Mouse (Mus musculus) ES-Bruce4 (cell line): ENCODE results near the gene Kif21b. TPM values are rescaled to one million over a fixed set of nuclear protein-coding genes. Genes with fewer than 3 reads are reported as not detected.

ENCODE experiments used
- H3K27ac ChIP-seq: 2 replicates; pipeline ENCODE4 v1.5.1; 2012; ENCODE audit warnings: low read length, inconsistent platforms; ENCODE audit not compliant: insufficient read depth
- H3K27me3 ChIP-seq: 2 replicates; pipeline ENCODE4 v1.6.1; 2012; ENCODE audit warnings: mild to moderate bottlenecking, low read length, inconsistent platforms; ENCODE audit not compliant: control insufficient read depth, poor library complexity, insufficient read depth, severe bottlenecking
- H3K36me3 ChIP-seq: 2 replicates; pipeline ENCODE4 v1.6.1; 2012; ENCODE audit warnings: inconsistent platforms, mild to moderate bottlenecking, low read length, moderate library complexity; ENCODE audit not compliant: control insufficient read depth, poor library complexity, insufficient read depth, severe bottlenecking
- H3K4me1 ChIP-seq: one replicate; pipeline ENCODE4 v1.8.1; 2011; ENCODE audit warnings: low read length; ENCODE audit not compliant: control insufficient read depth, insufficient read depth
- H3K4me3 ChIP-seq: 2 replicates; pipeline ENCODE4 v1.5.1; 2011; ENCODE audit warnings: low read depth, mild to moderate bottlenecking, low read length
- H3K9ac ChIP-seq: 2 replicates; pipeline ENCODE4 v1.6.1; 2012; ENCODE audit warnings: low read depth, mild to moderate bottlenecking, inconsistent platforms; ENCODE audit not compliant: poor library complexity, severe bottlenecking
- H3K9me3 ChIP-seq: replicated peaks from 2 replicates; pipeline ENCODE4 v1.6.1; 2012; ENCODE audit warnings: mild to moderate bottlenecking, low read length, inconsistent platforms; ENCODE audit not compliant: control insufficient read depth, poor library complexity, insufficient read depth, severe bottlenecking
- CTCF ChIP-seq: IDR thresholded peaks from one replicate; pipeline ENCODE4 v1.8.1; 2011; ENCODE audit warnings: low read depth, low read length
- EP300 ChIP-seq: IDR thresholded peaks from 2 replicates; pipeline ENCODE4 v1.6.1; 2011; ENCODE audit warnings: low read depth, low read length; ENCODE audit not compliant: insufficient read depth
- POLR2A ChIP-seq: IDR thresholded peaks from one replicate; pipeline ENCODE4 v1.8.1; 2011; ENCODE audit warnings: low read length; ENCODE audit not compliant: insufficient read depth
- polyA plus RNA-seq: library from polyadenylated mRNA; stranded (reverse); fragments of >200 nt; gene quantifications from 2 replicates; pipeline ENCODE4 v1.2.4, GENCODE M21; 2011; ENCODE audit warnings: low read depth; ENCODE audit not compliant: missing spikeins, insufficient read depth, insufficient read length

Kif21b gene
- polyA plus RNA-seq, 1 experiment, result 16.0 TPM

- no peaks in the 10 kb centered on the region for H3K36me3 ChIP-seq
- TF ChIP-seq EP300, result no peak
- TF ChIP-seq CTCF, result no peak
- TF ChIP-seq POLR2A, result no peak
- no peaks in the 10 kb centered on the region for H3K4me1 ChIP-seq
- no peaks in the 10 kb centered on the region for H3K27me3 ChIP-seq
- no peak overlapping the region for H3K4me3 ChIP-seq
- H3K9me3 ChIP-seq, result no peaks in the 10 kb centered on the region
- H3K9ac ChIP-seq, result no peak overlapping the region
- H3K27ac ChIP-seq, result no peak overlapping the region
Observed at GRCm38 (mm10) chr1:136102551-136102950, 28.6 kb upstream of the Kif21b start.

GRCm38 (mm10) chr1:136102981-136103380 is 28.2 kb upstream of the Kif21b start:
- no peak overlapping the region for H3K4me3 ChIP-seq
- H3K27me3 ChIP-seq, result no peaks in the 10 kb centered on the region
- no peak overlapping the region for H3K27ac ChIP-seq
- no peaks in the 10 kb centered on the region for H3K36me3 ChIP-seq
- no peak for TF ChIP-seq EP300
- TF ChIP-seq CTCF, result no peak
- TF ChIP-seq POLR2A, result no peak
- H3K9ac ChIP-seq, result no peak overlapping the region
- no peaks in the 10 kb centered on the region for H3K9me3 ChIP-seq
- H3K4me1 ChIP-seq, result no peaks in the 10 kb centered on the region

- no peak overlapping the region for H3K27ac ChIP-seq
- no peaks in the 10 kb centered on the region for H3K4me1 ChIP-seq
Observed at GRCm38 (mm10) chr1:136103696-136104095, 27.5 kb upstream of the Kif21b start.

GRCm38 (mm10) chr1:136104741-136105140 is 26.4 kb upstream of the Kif21b start:
- no peaks in the 10 kb centered on the region for H3K4me1 ChIP-seq
- TF ChIP-seq CTCF (no peak), EP300 (no peak), POLR2A (no peak)
- no peak overlapping the region for H3K4me3 ChIP-seq
- H3K36me3 ChIP-seq, result no peaks in the 10 kb centered on the region
- no peaks in the 10 kb centered on the region for H3K9me3 ChIP-seq
- H3K9ac ChIP-seq, result no peak overlapping the region
- no peak overlapping the region for H3K27ac ChIP-seq
- no peaks in the 10 kb centered on the region for H3K27me3 ChIP-seq

More at GRCm38 (mm10) chr1:136103696-136104095, 27.5 kb upstream of the Kif21b start:
- TF ChIP-seq CTCF (no peak), EP300 (no peak), POLR2A (no peak)
- H3K4me3 ChIP-seq, result no peak overlapping the region
- no peaks in the 10 kb centered on the region for H3K9me3 ChIP-seq
- H3K9ac ChIP-seq, result no peak overlapping the region
- no peaks in the 10 kb centered on the region for H3K36me3 ChIP-seq
- no peaks in the 10 kb centered on the region for H3K27me3 ChIP-seq

- TF ChIP-seq CTCF (no peak), EP300 (no peak), POLR2A (no peak)
Observed at GRCm38 (mm10) chr1:136109464-136109863, 21.7 kb upstream of the Kif21b start.

GRCm38 (mm10) chr1:136116183-136116582 is 15.0 kb upstream of the Kif21b start:
- Histone ChIP-seq H3K27me3 (no peaks in the 10 kb centered on the region), H3K4me1 (no peaks in the 10 kb centered on the region), H3K9ac (no peak overlapping the region), H3K27ac (no peak overlapping the region), H3K36me3 (no peaks in the 10 kb centered on the region), H3K4me3 (no peak overlapping the region), H3K9me3 (no peaks in the 10 kb centered on the region)
- TF ChIP-seq CTCF, result peak; percentile 85
- no peak for TF ChIP-seq POLR2A
- TF ChIP-seq EP300, result no peak

More at GRCm38 (mm10) chr1:136109464-136109863, 21.7 kb upstream of the Kif21b start:
- Histone ChIP-seq H3K36me3 (no peaks in the 10 kb centered on the region), H3K4me3 (no peak overlapping the region), H3K9ac (no peak overlapping the region), H3K9me3 (no peaks in the 10 kb centered on the region), H3K27ac (no peak overlapping the region), H3K4me1 (no peaks in the 10 kb centered on the region), H3K27me3 (no peaks in the 10 kb centered on the region)
